Comparison of ENCODE assay signal across 26 mouse cellular contexts in genomic region chr3:156955094-156955493, GRCm38 (mm10).
DNase-seq lines count a peak whose midpoint lies in the region; ATAC-seq and TF ChIP-seq lines count a peak whose summit lies in the region.
"Had no signal": no experiment of that assay in that cellular context is flagged by ENCODE, and none has a peak within 500 bp of the region (broad histone marks: within the 10 kb centered on the region; RNA-seq: fewer than 3 reads in every experiment).

No protein-coding gene starts in this region.

- DNase-seq in cerebellum, adult 9-10 months = no peak
- DNase-seq in cerebellum, adult 2 months = peak; percentile 34 to 56
- no peak for DNase-seq in cerebellum, postnatal 10 days
- DNase-seq in heart, adult 11 months = peak; percentile 34
- DNase-seq in heart, adult 9 months (ENCODE audit: low spot score in 2 of 2) = no peak
- DNase-seq in midbrain, postnatal 0 days (ENCODE audit: low spot score) = no peak
- DNase-seq: adrenal gland, adult 8-10 months; adrenal gland, postnatal 14 days; adrenal gland, postnatal 36 days; B cell, adult 2 months; cerebellum, adult 8-10 months; embryo, embryonic 11 days had no signal

- H3K27ac ChIP-seq in cerebellum, adult 2 months (ENCODE audit: insufficient read depth, low read length) = no peak overlapping the region
- 0 out of 2 replicates have a peak overlapping the region, but pooled peaks have one; percentile 18 for H3K27ac ChIP-seq in midbrain, postnatal 0 days (ENCODE audit: low read depth, low read length)
- H3K27ac ChIP-seq in midbrain, embryonic 13.5 days = no peak overlapping the region
- H3K27ac ChIP-seq: embryonic facial prominence, embryonic 13.5 days; embryonic facial prominence, embryonic 15.5 days; forebrain, embryonic 10.5 days; forebrain, embryonic 12.5 days had no signal

- no peak overlapping the region for H3K4me3 ChIP-seq in cerebellum, adult 2 months (replicated peaks; ENCODE audit: insufficient read depth, low read depth, low read length)
- H3K4me3 ChIP-seq in midbrain, postnatal 0 days (ENCODE audit: low read depth, low read length) = no peak overlapping the region
- no peak overlapping the region for H3K4me3 ChIP-seq in midbrain, embryonic 13.5 days (replicated peaks)
- H3K4me3 ChIP-seq: embryonic facial prominence, embryonic 13.5 days; embryonic facial prominence, embryonic 15.5 days; erythroblast, embryonic 14.5 days; forebrain, embryonic 10.5 days; forebrain, embryonic 12.5 days had no signal

- H3K9me3 ChIP-seq in midbrain, postnatal 0 days (ENCODE audit: low read length) = no peaks in the 10 kb centered on the region
- no peaks in the 10 kb centered on the region for H3K9me3 ChIP-seq in midbrain, embryonic 13.5 days
- H3K9me3 ChIP-seq: embryonic facial prominence, embryonic 13.5 days; embryonic facial prominence, embryonic 15.5 days; forebrain, embryonic 10.5 days; forebrain, embryonic 12.5 days had no signal

- no peaks in the 10 kb centered on the region for H3K4me1 ChIP-seq in cerebellum, adult 2 months (ENCODE audit: control insufficient read depth, insufficient read depth, low read length)
- no peaks in the 10 kb centered on the region for H3K4me1 ChIP-seq in midbrain, postnatal 0 days (ENCODE audit: insufficient read depth, low read length)
- 0 out of 2 replicates have a peak, but pooled peaks cover 2% of the 10 kb centered on the region for H3K4me1 ChIP-seq in midbrain, embryonic 13.5 days (replicated peaks)
- H3K4me1 ChIP-seq: embryonic facial prominence, embryonic 13.5 days; embryonic facial prominence, embryonic 15.5 days; forebrain, embryonic 10.5 days; forebrain, embryonic 12.5 days had no signal

- H3K36me3 ChIP-seq in midbrain, postnatal 0 days (ENCODE audit: insufficient read depth, low read length) = no peaks in the 10 kb centered on the region
- H3K36me3 ChIP-seq in midbrain, embryonic 13.5 days = no peaks in the 10 kb centered on the region
- H3K36me3 ChIP-seq: embryonic facial prominence, embryonic 13.5 days; embryonic facial prominence, embryonic 15.5 days; forebrain, embryonic 10.5 days; forebrain, embryonic 12.5 days; G1E had no signal

- H3K4me2 ChIP-seq in midbrain, postnatal 0 days (ENCODE audit: low read depth, low read length, poor library complexity, severe bottlenecking) = no peak overlapping the region
- no peak overlapping the region for H3K4me2 ChIP-seq in midbrain, embryonic 13.5 days (replicated peaks)
- H3K4me2 ChIP-seq: embryonic facial prominence, embryonic 13.5 days; embryonic facial prominence, embryonic 15.5 days; forebrain, embryonic 12.5 days had no signal

- ATAC-seq in cerebellum, adult (ENCODE audit: insufficient number of reproducible peaks, low FRiP score, low TSS enrichment) = peak; percentile 57; the same call in 1 of the 2 replicates
- ATAC-seq in midbrain, postnatal 0 days (ENCODE audit: low FRiP score) = no peak
- no peak for ATAC-seq in midbrain, embryonic 13.5 days
- ATAC-seq: activated CD4-positive, CD25-positive, alpha-beta regulatory T cell, adult 4 months; CD4-positive, CD25-positive, alpha-beta regulatory T cell, adult 4 months; forebrain, embryonic 14.5 days; forebrain, embryonic 16.5 days; Patski had no signal

- H3K27me3 ChIP-seq in cerebellum, adult 2 months (ENCODE audit: control insufficient read depth, insufficient read depth, low read length) = no peaks in the 10 kb centered on the region
- no peaks in the 10 kb centered on the region for H3K27me3 ChIP-seq in midbrain, postnatal 0 days (ENCODE audit: insufficient read depth, low read length)
- no peaks in the 10 kb centered on the region for H3K27me3 ChIP-seq in midbrain, embryonic 13.5 days
- H3K27me3 ChIP-seq: CH12.LX; embryonic facial prominence, embryonic 13.5 days; embryonic facial prominence, embryonic 15.5 days; forebrain, embryonic 12.5 days; Patski had no signal

- peak; percentile 32; the same call in 1 of the 2 replicates for TF ChIP-seq CTCF in cerebellum, adult 2 months (IDR thresholded peaks at IDR 0.05; ENCODE audit: borderline replicate concordance, insufficient read depth, low read depth, low read length)
- TF ChIP-seq CTCF in midbrain, postnatal 0 days (IDR thresholded peaks at IDR 0.05) = no peak

- WGBS in cerebellum, adult 2 months = 72% methylated on average over 4 of the region's 4 CpGs
- WGBS in midbrain, postnatal 0 days = 89% methylated on average over 4 of the region's 4 CpGs
- WGBS in midbrain, embryonic 13.5 days = 89% methylated on average over 4 of the region's 4 CpGs

- TF ChIP-seq POLR2A in cerebellum, adult 2 months (IDR thresholded peaks at IDR 0.05; ENCODE audit: borderline replicate concordance, insufficient read depth, low read length) = no peak

- no peak overlapping the region for H3K9ac ChIP-seq in midbrain, postnatal 0 days (replicated peaks; ENCODE audit: low read length, poor library complexity, severe bottlenecking)
- no peak overlapping the region for H3K9ac ChIP-seq in midbrain, embryonic 13.5 days (replicated peaks)
- H3K9ac ChIP-seq: embryonic facial prominence, embryonic 13.5 days; embryonic facial prominence, embryonic 15.5 days; forebrain, embryonic 12.5 days had no signal

Comparison
In these comparisons a context has a peak if more than half of its experiments do, and no peak if none do; other contexts are left out.
1. DNase-seq: peak in cerebellum, adult 2 months (2 of 2) and heart, adult 11 months (single experiment); none in cerebellum, adult 9-10 months (single experiment), cerebellum, postnatal 10 days (0 of 2), heart, adult 9 months (0 of 2) and midbrain, postnatal 0 days (single experiment).